Mouse (Mus musculus) myocyte (in vitro differentiated cells): Measurements from ENCODE around the gene Rab11fip4.

Experiments
- CEBPB ChIP-seq: IDR thresholded peaks from 2 replicates; pipeline ENCODE4 v1.6.1; 2011; ENCODE audit warnings: mild to moderate bottlenecking, moderate library complexity; ENCODE audit not compliant: poor library complexity, insufficient read depth, severe bottlenecking
- E2F4 ChIP-seq: IDR thresholded peaks from one replicate; pipeline ENCODE4 v1.6.1; 2011; ENCODE audit warnings: mild to moderate bottlenecking, control low read depth, moderate library complexity; ENCODE audit not compliant: insufficient read depth
- MAX ChIP-seq: IDR thresholded peaks from one replicate; pipeline ENCODE4 v1.6.1; 2011; ENCODE audit warnings: low read depth, mild to moderate bottlenecking, control low read depth
- MYOD1 ChIP-seq, 3 experiments: IDR thresholded peaks; one replicate each; pipeline ENCODE4 v1.6.1; 2011; ENCODE audit warnings: control low read depth in 2 of 3, low read depth in 2 of 3, mild to moderate bottlenecking in 2 of 3, moderate library complexity in 1 of 3; ENCODE audit not compliant: insufficient read length in 2 of 3, control insufficient read depth in 1 of 3
- POLR2A ChIP-seq: IDR thresholded peaks from one replicate; pipeline ENCODE4 v1.6.1; 2011; ENCODE audit warnings: low read depth, mild to moderate bottlenecking, control low read depth, moderate library complexity; ENCODE audit not compliant: insufficient read length
- POLR2AphosphoS2 ChIP-seq: IDR thresholded peaks from one replicate; pipeline ENCODE4 v1.6.1; 2011; ENCODE audit warnings: low read depth, control low read depth; ENCODE audit not compliant: insufficient read length
- SRF ChIP-seq: IDR thresholded peaks from one replicate; pipeline ENCODE4 v1.6.1; 2011; ENCODE audit warnings: low read depth; ENCODE audit not compliant: control insufficient read depth, insufficient read length
- TCF12 ChIP-seq: IDR thresholded peaks from one replicate; pipeline ENCODE4 v1.6.1; 2011; ENCODE audit warnings: mild to moderate bottlenecking, control low read depth; ENCODE audit not compliant: poor library complexity, insufficient read depth, severe bottlenecking
- USF1 ChIP-seq: IDR thresholded peaks from one replicate; pipeline ENCODE4 v1.6.1; 2011; ENCODE audit warnings: low read depth, mild to moderate bottlenecking, control low read depth, moderate library complexity

- TF ChIP-seq POLR2A (no peak), E2F4 (no peak), MYOD1 (IDR thresholded peaks at IDR 0.05; ENCODE audit: control insufficient read depth in 1 of 3, insufficient read length in 2 of 3, low read depth in 2 of 3) (no peak), POLR2AphosphoS2 (no peak), USF1 (no peak), CEBPB (no peak), SRF (no peak), TCF12 (no peak), MAX (no peak)
Observed at GRCm38 (mm10) chr11:79673072-79673471, 82.1 kb downstream of the Rab11fip4 start.
